Mouse (Mus musculus) midbrain, embryonic 10.5 days (tissue): Measurements from ENCODE around the gene Kcnip1. TPM values are rescaled to one million over a fixed set of nuclear protein-coding genes. Genes with fewer than 3 reads are reported as not detected.

Source experiments
- DNase-seq: peaks from one replicate; pipeline ENCODE4 v3.0.0-alpha.2; 2017; ENCODE audit warnings: low spot score
- H3K27ac ChIP-seq: fragments of 300-500 bp; sonication (generic); replicated peaks from 2 replicates; pipeline ENCODE4 v1.5.1; 2016; ENCODE audit warnings: mild to moderate bottlenecking
- H3K27me3 ChIP-seq: fragments of 300-500 bp; sonication (generic); 2 replicates; pipeline ENCODE4 v1.6.1; 2016; ENCODE audit warnings: low read depth, mild to moderate bottlenecking; ENCODE audit not compliant: poor library complexity, severe bottlenecking
- H3K36me3 ChIP-seq: fragments of 300-500 bp; sonication (generic); 2 replicates; pipeline ENCODE4 v1.6.1; 2016; ENCODE audit warnings: mild to moderate bottlenecking, moderate library complexity
- H3K4me1 ChIP-seq: fragments of 300-500 bp; sonication (generic); 2 replicates; pipeline ENCODE4 v1.6.1; 2016
- H3K4me3 ChIP-seq: fragments of 300-500 bp; sonication (generic); 2 replicates; pipeline ENCODE4 v1.5.1; 2016; ENCODE audit warnings: mild to moderate bottlenecking, moderate library complexity
- H3K9me3 ChIP-seq: fragments of 300-500 bp; sonication (generic); replicated peaks from 2 replicates; pipeline ENCODE4 v1.6.1; 2016; ENCODE audit warnings: mild to moderate bottlenecking
- WGBS: fragments of 180-500 bp; shearing (Covaris S2); methylation state at CpG from one replicate; pipeline ENCODE4 v1.1.7; 2016; 5-methylcytosine and 5-hydroxymethylcytosine counted together
- polyA plus RNA-seq: library from polyadenylated mRNA; unstranded; fragments of >200 nt; fragmentation: Nextera tagmentation; extraction: Ambion mirVana; gene quantifications from 2 replicates; pipeline ENCODE4 v1.2.1, GENCODE M21; 2016

The Kcnip1 gene
- polyA plus RNA-seq, 1 experiment from 2014 or later, result 5.8 TPM

DNA sequence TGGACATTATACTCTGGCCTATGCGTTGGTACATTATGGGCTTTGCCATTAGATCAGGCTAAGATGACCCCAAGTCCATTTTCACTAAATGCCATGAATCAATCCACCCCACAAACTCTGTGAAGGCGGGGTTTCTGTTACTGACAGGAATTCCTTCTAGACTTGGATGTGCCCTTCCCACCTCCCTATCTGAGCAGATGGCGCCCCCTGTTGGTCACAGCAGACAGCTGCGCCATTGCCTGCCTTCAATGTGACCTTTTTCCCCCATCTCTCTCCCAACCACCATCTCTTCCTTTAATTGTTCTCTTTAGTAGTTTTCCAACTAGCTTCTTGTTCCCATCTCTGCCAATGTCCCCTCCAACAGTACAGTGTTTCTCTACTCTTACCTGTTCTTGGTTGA, 243.0 kb downstream of the Kcnip1 start:
- no peak for DNase-seq
- no peak overlapping the region for H3K27ac ChIP-seq
- no peaks in the 10 kb centered on the region for H3K27me3 ChIP-seq
- H3K36me3 ChIP-seq, result no peaks in the 10 kb centered on the region
- no peak overlapping the region for H3K4me3 ChIP-seq
- H3K4me1 ChIP-seq, result peaks cover 9% of the 10 kb centered on the region
- 81% methylated on average over 4 of the region's 4 CpGs for WGBS
- no peaks in the 10 kb centered on the region for H3K9me3 ChIP-seq

DNA sequence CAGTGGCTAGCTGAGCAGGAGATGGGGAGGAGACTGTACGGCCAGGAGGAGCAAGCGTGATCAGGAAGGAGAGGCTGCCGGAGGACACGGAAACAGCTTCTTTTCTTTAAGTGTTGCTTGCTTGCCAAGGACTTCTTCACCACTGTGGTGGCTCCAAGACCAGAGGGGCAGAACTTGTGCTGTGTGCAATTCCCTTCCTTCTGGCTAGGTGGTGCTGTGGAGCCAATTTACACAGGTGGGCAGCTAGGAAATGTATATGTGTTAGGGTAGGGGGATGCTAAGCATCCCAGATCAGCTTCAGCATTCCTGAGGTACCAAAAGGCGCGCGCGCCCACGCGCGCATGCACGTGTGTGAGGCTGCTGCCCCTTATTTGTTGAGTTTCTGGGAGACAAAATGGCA, 243.5 kb downstream of the Kcnip1 start:
- no peak overlapping the region for H3K27ac ChIP-seq
- no peak overlapping the region for H3K4me3 ChIP-seq
- no peaks in the 10 kb centered on the region for H3K36me3 ChIP-seq
- no peak for DNase-seq
- H3K9me3 ChIP-seq, result no peaks in the 10 kb centered on the region
- H3K4me1 ChIP-seq, result peaks cover 13% of the 10 kb centered on the region
- no peaks in the 10 kb centered on the region for H3K27me3 ChIP-seq
- WGBS, result 93% methylated on average over 12 of the region's 12 CpGs

DNA sequence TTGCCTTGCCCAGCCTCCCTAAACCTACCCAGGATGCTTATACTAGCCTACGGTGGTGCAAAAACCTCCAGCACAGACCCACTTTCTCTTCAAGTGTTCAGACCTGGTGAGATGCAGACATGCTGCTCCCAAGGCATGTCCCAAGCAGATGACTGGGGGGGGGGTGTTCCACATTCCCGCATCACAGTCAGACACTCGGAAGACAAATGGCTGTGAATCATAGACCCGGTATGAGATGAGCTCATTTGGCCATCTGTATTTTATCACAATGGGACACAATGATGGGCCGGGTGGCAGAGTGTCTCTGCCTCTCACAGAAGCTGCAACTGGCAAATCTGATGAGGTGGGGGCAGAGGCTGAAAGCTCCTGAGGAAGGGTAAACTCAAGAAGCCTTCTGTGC, 244.2 kb downstream of the Kcnip1 start:
- Histone ChIP-seq H3K36me3 (no peaks in the 10 kb centered on the region), H3K27me3 (no peaks in the 10 kb centered on the region), H3K27ac (no peak overlapping the region), H3K4me3 (no peak overlapping the region), H3K9me3 (no peaks in the 10 kb centered on the region), H3K4me1 (peaks cover 16% of the 10 kb centered on the region)
- DNase-seq, result no peak
- WGBS, result 96% methylated on average over 5 of the region's 5 CpGs

DNA sequence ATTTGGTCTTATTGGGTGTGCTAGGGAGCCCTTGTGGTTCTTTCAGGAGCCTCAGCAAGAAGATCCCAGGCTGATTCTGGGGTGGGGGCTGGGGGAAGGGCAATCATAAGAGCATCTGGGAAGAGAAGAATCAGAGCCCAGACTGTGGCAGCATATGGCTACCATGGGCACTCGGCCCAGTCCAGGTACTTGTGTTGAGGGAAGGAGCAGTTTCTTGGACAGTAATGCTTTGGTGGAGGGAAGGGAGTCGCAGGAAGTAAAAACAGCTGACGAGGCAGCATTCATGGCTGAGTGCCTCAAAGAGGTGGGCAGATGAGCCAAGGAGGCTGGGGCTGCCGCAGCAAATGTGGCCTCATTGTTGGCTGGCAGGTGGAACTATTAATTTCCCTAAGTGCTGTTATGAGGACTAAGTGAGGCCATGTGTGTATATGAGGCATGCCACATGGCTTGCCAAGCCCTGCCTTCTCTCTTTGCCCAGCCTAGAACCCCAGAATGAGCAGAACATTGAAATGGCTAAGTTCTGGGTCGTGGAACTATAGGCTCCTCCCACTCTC, 245.5 kb downstream of the Kcnip1 start:
- H3K9me3 ChIP-seq, result no peaks in the 10 kb centered on the region
- no peak overlapping the region for H3K4me3 ChIP-seq
- 84% methylated on average over 5 of the region's 5 CpGs for WGBS
- peaks cover 17% of the 10 kb centered on the region for H3K4me1 ChIP-seq
- no peaks in the 10 kb centered on the region for H3K36me3 ChIP-seq
- H3K27me3 ChIP-seq, result no peaks in the 10 kb centered on the region
- no peak overlapping the region for H3K27ac ChIP-seq
- no peak for DNase-seq

DNA sequence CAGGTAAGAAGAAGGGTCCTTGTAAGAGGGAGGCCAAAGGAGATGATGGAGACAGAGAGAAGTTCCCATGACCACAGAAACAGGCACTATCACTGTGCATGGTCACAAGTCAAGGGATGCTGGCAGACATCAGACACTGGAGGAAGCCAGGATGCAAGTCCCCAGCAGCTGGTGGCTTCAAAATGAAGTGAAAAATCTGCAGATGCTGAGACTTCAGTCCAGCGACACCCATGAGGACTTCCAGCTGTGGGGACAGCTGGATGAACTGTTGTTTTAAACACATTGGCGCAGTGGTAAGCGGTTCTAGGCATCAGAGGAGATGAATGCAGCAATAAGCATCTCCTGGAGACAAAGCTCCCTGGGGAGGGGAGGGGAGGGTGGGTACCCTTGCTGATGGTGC, 246.6 kb downstream of the Kcnip1 start:
- Histone ChIP-seq H3K27me3 (no peaks in the 10 kb centered on the region), H3K27ac (no peak overlapping the region), H3K4me1 (peaks cover 17% of the 10 kb centered on the region), H3K9me3 (no peaks in the 10 kb centered on the region), H3K36me3 (no peaks in the 10 kb centered on the region), H3K4me3 (no peak overlapping the region)
- no peak for DNase-seq
- WGBS, result 95% methylated on average over 3 of the region's 3 CpGs

DNA sequence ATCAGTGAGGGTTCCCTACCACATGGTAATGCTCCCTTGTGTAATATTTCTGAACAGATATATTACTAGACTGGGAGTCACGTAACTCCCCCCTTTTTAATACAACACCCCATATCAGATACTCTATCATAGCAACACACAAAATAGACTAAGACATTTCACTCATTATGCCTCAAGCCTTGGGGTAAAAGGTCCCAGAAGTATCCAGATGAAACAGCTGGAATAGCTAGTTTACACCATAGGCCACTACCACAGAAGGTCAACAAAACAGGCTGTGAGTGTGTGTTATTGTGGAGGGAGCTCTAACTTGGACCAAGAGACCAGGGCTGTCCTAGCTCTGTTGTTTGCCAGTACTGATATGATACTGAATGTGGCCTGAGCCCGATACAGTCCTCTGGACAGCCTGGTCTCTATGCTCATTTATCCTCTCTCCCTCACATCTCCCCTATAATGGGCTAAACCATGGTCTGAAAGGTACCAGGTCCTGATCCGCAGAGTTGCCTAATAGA, 247.1 kb downstream of the Kcnip1 start:
- Histone ChIP-seq H3K36me3 (no peaks in the 10 kb centered on the region), H3K4me3 (no peak overlapping the region), H3K4me1 (peaks cover 17% of the 10 kb centered on the region), H3K27me3 (no peaks in the 10 kb centered on the region), H3K9me3 (no peaks in the 10 kb centered on the region), H3K27ac (no peak overlapping the region)
- WGBS, result 86% methylated on average over 3 of the region's 3 CpGs
- DNase-seq, result no peak

DNA sequence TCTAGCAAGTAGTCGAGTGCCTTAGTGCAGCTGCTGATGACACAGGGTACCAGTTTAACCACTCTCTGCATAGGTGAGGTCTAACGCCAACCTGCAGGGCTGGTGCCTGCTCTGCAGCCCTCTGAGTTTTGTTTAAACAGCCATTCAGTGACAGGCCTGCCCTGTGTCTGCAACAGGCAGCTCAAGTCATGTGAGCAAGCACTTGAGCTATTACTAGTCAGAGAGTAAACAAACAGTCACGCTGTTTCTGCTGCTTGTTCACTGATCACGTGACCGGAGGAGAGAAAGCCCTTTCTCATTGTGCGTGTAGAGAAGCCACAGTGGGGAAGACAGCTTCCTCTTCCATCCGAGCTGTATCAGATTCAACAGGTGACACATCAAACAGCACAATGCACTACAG, 248.5 kb downstream of the Kcnip1 start:
- H3K9me3 ChIP-seq, result no peaks in the 10 kb centered on the region
- 60% methylated on average over 7 of the region's 7 CpGs for WGBS
- H3K27me3 ChIP-seq, result no peaks in the 10 kb centered on the region
- H3K27ac ChIP-seq, result no peak overlapping the region
- no peak overlapping the region for H3K4me3 ChIP-seq
- no peaks in the 10 kb centered on the region for H3K36me3 ChIP-seq
- H3K4me1 ChIP-seq, result peaks cover 17% of the 10 kb centered on the region
- DNase-seq, result no peak

DNA sequence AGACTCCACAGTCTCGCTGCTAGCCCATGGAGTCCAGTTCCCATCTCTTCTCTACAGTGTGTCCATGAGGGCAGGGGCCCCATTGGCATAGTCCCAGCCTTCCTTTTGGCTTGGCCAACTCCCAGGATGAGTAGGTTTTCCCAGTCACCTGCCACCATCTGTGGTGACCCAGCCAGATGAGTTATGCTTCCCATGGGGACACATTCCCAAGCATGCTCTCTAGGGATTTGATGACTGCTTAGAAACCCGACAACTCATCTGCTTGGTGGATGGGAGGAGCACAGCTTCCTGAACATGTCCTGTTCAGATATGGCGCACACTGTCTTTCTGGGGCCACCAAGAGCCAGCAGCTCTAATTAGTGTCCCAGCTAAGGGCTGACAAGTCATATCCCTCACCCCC, 252.8 kb downstream of the Kcnip1 start:
- H3K27ac ChIP-seq, result no peak overlapping the region
- peaks cover 17% of the 10 kb centered on the region for H3K4me1 ChIP-seq
- DNase-seq, result no peak
- no peaks in the 10 kb centered on the region for H3K27me3 ChIP-seq
- H3K36me3 ChIP-seq, result no peaks in the 10 kb centered on the region
- no peak overlapping the region for H3K4me3 ChIP-seq
- WGBS, result 91% methylated on average over 3 of the region's 3 CpGs
- no peaks in the 10 kb centered on the region for H3K9me3 ChIP-seq

DNA sequence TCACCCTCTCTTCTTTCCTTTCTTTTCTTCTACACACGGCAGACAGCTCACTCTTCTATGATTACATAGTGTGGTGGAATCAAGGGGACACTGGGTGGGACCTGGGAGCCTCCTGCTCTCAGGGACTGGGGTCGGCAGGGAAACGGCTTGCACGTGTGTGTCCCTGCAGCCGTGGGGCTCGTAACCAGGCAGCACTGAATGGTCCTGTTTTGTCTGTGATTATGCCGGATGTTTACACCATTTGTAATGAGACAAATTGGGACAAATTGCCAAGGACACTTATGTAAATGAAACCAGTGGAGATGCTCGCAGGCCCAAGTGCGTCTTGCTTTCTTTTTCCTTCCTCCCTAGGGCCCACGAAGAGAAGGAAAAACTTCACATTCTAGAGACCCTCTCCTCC, 256.5 kb downstream of the Kcnip1 start:
- Histone ChIP-seq H3K4me3 (no peak overlapping the region), H3K27ac (no peak overlapping the region), H3K27me3 (no peaks in the 10 kb centered on the region), H3K4me1 (no peaks in the 10 kb centered on the region), H3K36me3 (no peaks in the 10 kb centered on the region), H3K9me3 (no peaks in the 10 kb centered on the region)
- WGBS, result 73% methylated on average over 10 of the region's 10 CpGs
- DNase-seq, result no peak

DNA sequence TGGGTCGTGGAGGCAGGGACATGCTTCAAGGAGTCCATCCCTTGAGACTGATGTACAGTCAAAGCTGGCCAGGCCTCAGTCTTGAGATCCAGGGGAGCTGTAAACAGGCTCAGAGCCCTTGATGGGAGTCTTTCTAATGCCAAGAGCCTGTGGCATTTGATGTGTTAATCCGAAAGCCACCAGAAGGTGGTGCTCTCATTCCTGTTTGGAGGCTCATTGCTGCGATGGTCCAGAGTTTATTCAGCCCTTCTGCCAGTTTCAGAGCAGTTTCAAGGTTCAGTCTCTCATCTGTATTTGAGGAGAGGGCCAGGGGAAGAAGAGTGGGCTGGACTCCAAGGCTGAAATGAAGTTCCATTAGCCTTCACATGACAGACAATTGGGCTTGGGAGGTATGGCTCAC, 259.7 kb downstream of the Kcnip1 start:
- Histone ChIP-seq H3K4me1 (no peaks in the 10 kb centered on the region), H3K36me3 (no peaks in the 10 kb centered on the region), H3K4me3 (no peak overlapping the region), H3K27me3 (no peaks in the 10 kb centered on the region), H3K27ac (no peak overlapping the region), H3K9me3 (no peaks in the 10 kb centered on the region)
- WGBS, result 5% methylated on average over 3 of the region's 3 CpGs
- DNase-seq, result peak; percentile 66

DNA sequence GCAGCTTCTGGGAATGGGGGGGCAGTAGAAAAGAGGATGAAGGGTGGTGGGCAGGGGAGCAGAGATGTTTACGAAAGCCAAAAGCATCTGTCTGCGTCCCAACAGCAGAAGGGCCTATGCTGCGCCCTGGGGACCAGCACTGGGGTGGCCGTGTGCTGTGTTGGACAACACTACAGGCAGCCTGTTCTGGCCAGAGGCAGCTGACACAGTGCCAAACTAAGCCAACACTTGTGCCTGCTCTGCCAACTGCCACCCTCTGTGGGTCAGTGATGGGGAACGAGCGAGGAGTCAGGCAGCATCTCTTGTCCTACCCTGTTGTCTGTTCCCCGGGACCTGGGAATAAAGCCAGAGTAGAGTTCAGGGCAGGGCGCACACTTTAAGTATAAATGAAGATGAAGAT, 260.6 kb downstream of the Kcnip1 start:
- DNase-seq, result no peak
- no peaks in the 10 kb centered on the region for H3K36me3 ChIP-seq
- no peaks in the 10 kb centered on the region for H3K27me3 ChIP-seq
- H3K4me1 ChIP-seq, result no peaks in the 10 kb centered on the region
- WGBS, result 90% methylated on average over 8 of the region's 8 CpGs
- no peaks in the 10 kb centered on the region for H3K9me3 ChIP-seq
- no peak overlapping the region for H3K4me3 ChIP-seq
- no peak overlapping the region for H3K27ac ChIP-seq

DNA sequence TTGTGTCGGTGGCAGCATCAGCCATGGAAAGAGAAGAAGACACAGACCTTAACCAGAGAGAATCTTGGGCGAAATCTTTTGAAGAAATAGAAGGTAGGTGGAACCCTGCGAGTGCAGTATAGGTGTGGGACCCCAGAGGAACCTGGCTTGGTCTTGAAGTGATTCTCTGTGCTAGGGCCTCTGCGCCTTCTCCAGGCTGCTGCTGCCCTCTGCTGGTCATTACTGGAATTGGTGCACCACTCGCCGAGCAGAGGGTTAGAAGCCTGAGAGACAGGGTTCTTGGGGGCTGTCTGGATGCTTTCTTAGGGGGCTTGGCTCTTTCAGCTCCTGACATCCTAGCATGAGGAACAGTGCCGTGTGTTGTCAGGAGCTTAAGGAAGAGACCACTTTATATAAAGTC, 271.7 kb downstream of the Kcnip1 start:
- Histone ChIP-seq H3K36me3 (no peaks in the 10 kb centered on the region), H3K27ac (no peak overlapping the region), H3K9me3 (no peaks in the 10 kb centered on the region), H3K4me3 (no peak overlapping the region), H3K4me1 (no peaks in the 10 kb centered on the region), H3K27me3 (peaks cover 9% of the 10 kb centered on the region)
- DNase-seq, result peak; percentile 72
- 27% methylated on average over 7 of the region's 7 CpGs for whole genome bisulfite sequencing

DNA sequence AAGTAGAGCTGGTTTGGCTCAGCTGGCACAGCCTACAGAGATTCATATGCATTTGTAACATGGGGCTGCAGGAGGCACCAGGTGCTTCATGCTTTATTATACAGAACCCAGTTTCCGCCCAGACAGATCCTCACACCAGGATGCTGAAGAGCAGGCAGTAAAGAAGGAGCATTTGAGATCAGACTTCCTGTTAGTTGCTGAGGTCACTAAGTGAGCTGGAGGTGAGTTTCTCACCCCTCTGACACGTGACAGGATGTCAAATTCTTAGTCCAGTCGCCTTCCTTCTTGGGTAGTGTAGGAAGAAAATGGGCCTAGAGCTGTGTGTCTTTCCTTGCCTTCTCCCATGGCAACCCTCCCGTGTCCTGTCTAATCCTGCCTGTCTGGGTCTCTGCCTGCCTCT, 286.2 kb downstream of the Kcnip1 start:
- no peaks in the 10 kb centered on the region for H3K9me3 ChIP-seq
- peaks cover 7% of the 10 kb centered on the region for H3K4me1 ChIP-seq
- no peak overlapping the region for H3K27ac ChIP-seq
- WGBS, result 31% methylated on average over 4 of the region's 4 CpGs
- no peak overlapping the region for H3K4me3 ChIP-seq
- no peaks in the 10 kb centered on the region for H3K36me3 ChIP-seq
- no peak for DNase-seq
- no peaks in the 10 kb centered on the region for H3K27me3 ChIP-seq

DNA sequence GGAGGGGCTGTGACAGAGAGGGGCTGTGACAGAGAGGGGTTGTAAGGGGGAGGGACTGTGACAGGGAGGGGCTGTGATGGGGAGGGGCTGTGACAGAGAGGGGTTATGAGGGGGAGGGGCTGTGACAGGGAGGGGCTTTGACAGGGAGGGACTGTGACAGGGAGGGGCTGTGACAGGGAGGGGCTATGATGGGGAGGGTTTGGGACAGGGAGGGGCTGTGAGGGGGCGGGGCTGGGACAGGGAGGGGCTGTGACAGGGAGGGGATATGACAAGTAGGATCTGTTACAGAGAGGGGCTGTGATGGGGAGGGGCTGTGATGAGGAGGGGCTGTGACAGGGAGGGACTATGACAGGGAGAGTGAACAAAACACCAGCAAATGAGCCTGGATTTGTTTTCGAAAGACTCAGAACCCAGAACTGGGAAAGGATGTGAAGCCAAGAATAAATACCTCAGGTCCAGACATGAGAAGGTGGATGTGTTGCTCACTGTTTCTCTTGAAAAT, 290.9 kb downstream of the Kcnip1 start:
- Histone ChIP-seq H3K36me3 (no peaks in the 10 kb centered on the region), H3K4me1 (peaks cover 13% of the 10 kb centered on the region), H3K9me3 (no peaks in the 10 kb centered on the region), H3K27ac (no peak overlapping the region), H3K27me3 (no peaks in the 10 kb centered on the region), H3K4me3 (no peak overlapping the region)
- DNase-seq, result no peak
- 64% methylated on average over 2 of the region's 2 CpGs for WGBS
